Mouse (Mus musculus) neural tube, embryonic 11.5 days (tissue): Measurements from ENCODE around the gene Gm17087. TPM values are rescaled to one million over a fixed set of nuclear protein-coding genes. Genes with fewer than 3 reads are reported as not detected.

Source experiments
- ATAC-seq: fragments of 200-750 bp; cut with Nextera tagmentation; 2 replicates; pipeline ENCODE4 v1.8.0; 2017; ENCODE audit warnings: moderate number of reproducible peaks, mild to moderate bottlenecking, moderate TSS enrichment, moderate library complexity; ENCODE audit not compliant: insufficient read depth, low FRiP score, low TSS enrichment
- DNase-seq: peaks from one replicate; pipeline ENCODE4 v3.0.0-alpha.2; 2015; ENCODE audit warnings: low spot score
- H3K27ac ChIP-seq: fragments of 300-500 bp; sonication (generic); 2 replicates; pipeline ENCODE4 v1.5.1; 2014; ENCODE audit warnings: low read depth, mild to moderate bottlenecking, low read length
- H3K27me3 ChIP-seq: fragments of 300-500 bp; sonication (generic); 2 replicates; pipeline ENCODE4 v1.6.1; 2014; ENCODE audit warnings: mild to moderate bottlenecking, low read length, mixed read lengths; ENCODE audit not compliant: control insufficient read depth, insufficient read depth
- H3K36me3 ChIP-seq: fragments of 300-500 bp; sonication (generic); 2 replicates; pipeline ENCODE4 v1.6.1; 2014; ENCODE audit warnings: mild to moderate bottlenecking, low read length, moderate library complexity, mixed read lengths; ENCODE audit not compliant: control insufficient read depth, insufficient read depth
- H3K4me1 ChIP-seq: fragments of 300-500 bp; sonication (generic); 2 replicates; pipeline ENCODE4 v1.6.1; 2014; ENCODE audit warnings: low read length, mixed read lengths; ENCODE audit not compliant: control insufficient read depth, insufficient read depth
- H3K4me2 ChIP-seq: fragments of 300-500 bp; sonication (generic); 2 replicates; pipeline ENCODE4 v1.6.1; 2014; ENCODE audit warnings: low read depth, mild to moderate bottlenecking, moderate library complexity
- H3K4me3 ChIP-seq: fragments of 300-500 bp; sonication (generic); 2 replicates; pipeline ENCODE4 v1.5.1; 2014; ENCODE audit warnings: low read depth, low read length
- H3K9ac ChIP-seq: fragments of 300-500 bp; sonication (generic); 2 replicates; pipeline ENCODE4 v1.6.1; 2014; ENCODE audit warnings: mild to moderate bottlenecking, low read length
- H3K9me3 ChIP-seq: fragments of 300-500 bp; sonication (generic); 2 replicates; pipeline ENCODE4 v1.6.1; 2016; ENCODE audit warnings: low read length; ENCODE audit not compliant: control insufficient read depth
- WGBS: fragments of 180-500 bp; shearing (Covaris S2); extraction: QIAGEN DNeasy Blood & Tissue Kit; methylation state at CpG from one replicate; pipeline ENCODE4 v1.1.7; 2014; 5-methylcytosine and 5-hydroxymethylcytosine counted together
- polyA plus RNA-seq: library from polyadenylated mRNA; unstranded; fragments of >200 nt; fragmentation: Nextera tagmentation; extraction: Ambion mirVana; gene quantifications from 2 replicates; pipeline ENCODE4 v1.2.1, GENCODE M21; 2014

Gene Gm17087
- polyA plus RNA-seq, 1 experiment from 2014 or later = not detected

- Histone ChIP-seq H3K27ac (no peak overlapping the region), H3K27me3 (no peaks in the 10 kb centered on the region), H3K9me3 (no peaks in the 10 kb centered on the region), H3K4me3 (no peak overlapping the region), H3K4me1 (no peaks in the 10 kb centered on the region), H3K9ac (no peak overlapping the region), H3K4me2 (no peak overlapping the region), H3K36me3 (no peaks in the 10 kb centered on the region)
- WGBS = 70% methylated on average over 3 of the region's 3 CpGs
- no peak for DNase-seq
- ATAC-seq = no peak
Observed at GRCm38 (mm10) chr17:8580360-8580759, 13.6 kb upstream of the Gm17087 start.

GRCm38 (mm10) chr17:8573542-8574260 is 7.0 kb upstream of the Gm17087 start:
- H3K4me2 ChIP-seq = no peak overlapping the region
- no peak for ATAC-seq

GRCm38 (mm10) chr17:8562886-8563280 is 3.9 kb downstream of the Gm17087 start:
- whole genome bisulfite sequencing = 69% methylated on average over 1 of the region's 1 CpGs
- no peaks in the 10 kb centered on the region for H3K4me1 ChIP-seq
- H3K9me3 ChIP-seq = no peaks in the 10 kb centered on the region
- no peak overlapping the region for H3K9ac ChIP-seq
- ATAC-seq = no peak
- H3K4me3 ChIP-seq = no peak overlapping the region
- H3K36me3 ChIP-seq = no peaks in the 10 kb centered on the region
- DNase-seq = no peak
- H3K4me2 ChIP-seq = no peak overlapping the region
- H3K27ac ChIP-seq = no peak overlapping the region
- no peaks in the 10 kb centered on the region for H3K27me3 ChIP-seq

More at GRCm38 (mm10) chr17:8573542-8574260, 7.0 kb upstream of the Gm17087 start:
- no peak overlapping the region for H3K4me3 ChIP-seq
- no peaks in the 10 kb centered on the region for H3K27me3 ChIP-seq
- H3K9me3 ChIP-seq = no peaks in the 10 kb centered on the region
- H3K36me3 ChIP-seq = no peaks in the 10 kb centered on the region
- WGBS = 79% methylated on average over 8 of the region's 8 CpGs
- H3K9ac ChIP-seq = no peak overlapping the region
- DNase-seq = no peak
- H3K4me1 ChIP-seq = no peaks in the 10 kb centered on the region
- no peak overlapping the region for H3K27ac ChIP-seq

- Histone ChIP-seq H3K4me1 (no peaks in the 10 kb centered on the region), H3K27me3 (no peaks in the 10 kb centered on the region), H3K9me3 (no peaks in the 10 kb centered on the region), H3K4me2 (no peak overlapping the region), H3K4me3 (no peak overlapping the region), H3K36me3 (no peaks in the 10 kb centered on the region), H3K27ac (no peak overlapping the region), H3K9ac (no peak overlapping the region)
- 77% methylated on average over 14 of the region's 14 CpGs for WGBS
- ATAC-seq (no peak), DNase-seq (no peak)
Observed at GRCm38 (mm10) chr17:8562101-8562885, 4.5 kb downstream of the Gm17087 start.

- Histone ChIP-seq H3K27ac (no peak overlapping the region), H3K27me3 (no peaks in the 10 kb centered on the region), H3K36me3 (no peaks in the 10 kb centered on the region), H3K4me2 (no peak overlapping the region), H3K4me1 (no peaks in the 10 kb centered on the region), H3K9me3 (no peaks in the 10 kb centered on the region), H3K9ac (no peak overlapping the region), H3K4me3 (no peak overlapping the region)
- no peak for DNase-seq
- WGBS = 90% methylated on average over 8 of the region's 8 CpGs
- no peak for ATAC-seq
Observed at GRCm38 (mm10) chr17:8557926-8558325, 8.8 kb downstream of the Gm17087 start.

- H3K27me3 ChIP-seq = no peaks in the 10 kb centered on the region
- DNase-seq (no peak), ATAC-seq (no peak)
- no peaks in the 10 kb centered on the region for H3K36me3 ChIP-seq
- H3K9ac ChIP-seq = no peak overlapping the region
- no peaks in the 10 kb centered on the region for H3K9me3 ChIP-seq
- no peak overlapping the region for H3K4me3 ChIP-seq
- H3K4me2 ChIP-seq = no peak overlapping the region
- 88% methylated on average over 6 of the region's 6 CpGs for WGBS
- H3K4me1 ChIP-seq = no peaks in the 10 kb centered on the region
- H3K27ac ChIP-seq = no peak overlapping the region
Observed at GRCm38 (mm10) chr17:8556223-8556622, 10.5 kb downstream of the Gm17087 start.

- no peak overlapping the region for H3K4me3 ChIP-seq
- no peaks in the 10 kb centered on the region for H3K27me3 ChIP-seq
- no peak for DNase-seq
- no peaks in the 10 kb centered on the region for H3K36me3 ChIP-seq
- H3K9me3 ChIP-seq = no peaks in the 10 kb centered on the region
- no peak overlapping the region for H3K4me2 ChIP-seq
- 86% methylated on average over 9 of the region's 9 CpGs for WGBS
- ATAC-seq = no peak
- H3K4me1 ChIP-seq = no peaks in the 10 kb centered on the region
- H3K9ac ChIP-seq = no peak overlapping the region
- H3K27ac ChIP-seq = no peak overlapping the region
Observed at GRCm38 (mm10) chr17:8555785-8556184, 11.0 kb downstream of the Gm17087 start.

GRCm38 (mm10) chr17:8554219-8554618 is 12.5 kb downstream of the Gm17087 start:
- no peak for ATAC-seq
- Histone ChIP-seq H3K27ac (no peak overlapping the region), H3K36me3 (no peaks in the 10 kb centered on the region), H3K9me3 (no peaks in the 10 kb centered on the region), H3K4me3 (no peak overlapping the region), H3K27me3 (no peaks in the 10 kb centered on the region), H3K4me2 (no peak overlapping the region), H3K4me1 (no peaks in the 10 kb centered on the region), H3K9ac (no peak overlapping the region)
- DNase-seq = no peak
- 78% methylated on average over 6 of the region's 6 CpGs for WGBS

GRCm38 (mm10) chr17:8553601-8554000 is 13.1 kb downstream of the Gm17087 start:
- no peak overlapping the region for H3K27ac ChIP-seq

More at GRCm38 (mm10) chr17:8553601-8554000, 13.1 kb downstream of the Gm17087 start:
- no peak overlapping the region for H3K9ac ChIP-seq
- H3K27me3 ChIP-seq = no peaks in the 10 kb centered on the region
- DNase-seq (no peak), ATAC-seq (no peak)
- WGBS = 79% methylated on average over 3 of the region's 3 CpGs
- no peak overlapping the region for H3K4me2 ChIP-seq
- H3K4me3 ChIP-seq = no peak overlapping the region
- no peaks in the 10 kb centered on the region for H3K4me1 ChIP-seq
- H3K9me3 ChIP-seq = no peaks in the 10 kb centered on the region
- no peaks in the 10 kb centered on the region for H3K36me3 ChIP-seq
